Mouse (Mus musculus): ENCODE measurements around the gene Tbk1.

The Tbk1 gene

GRCm38 (mm10) chr10:121498481-121498904 is 88.1 kb downstream of the Tbk1 start:
- no peak for DNase-seq (ENCODE audit: low spot score in 2 of 2)

GRCm38 (mm10) chr10:121497968-121498367 is 88.6 kb downstream of the Tbk1 start:
- DNase-seq (ENCODE audit: low spot score in 2 of 2): no peak

- no peak for DNase-seq (ENCODE audit: low spot score in 2 of 2)
These were observed 90.0 kb downstream of the Tbk1 start for GRCm38 (mm10) chr10:121496616-121497015.

All from frontal cortex, postnatal 14 days (tissue).